Mouse (Mus musculus): ENCODE results near the gene Gm19668.
"Not testable (repeated sequence)": the region's sequence is repeated elsewhere in the genome, so short reads cannot be mapped to it uniquely, and the experiment has no call there.

Gm19668 gene

DNA sequence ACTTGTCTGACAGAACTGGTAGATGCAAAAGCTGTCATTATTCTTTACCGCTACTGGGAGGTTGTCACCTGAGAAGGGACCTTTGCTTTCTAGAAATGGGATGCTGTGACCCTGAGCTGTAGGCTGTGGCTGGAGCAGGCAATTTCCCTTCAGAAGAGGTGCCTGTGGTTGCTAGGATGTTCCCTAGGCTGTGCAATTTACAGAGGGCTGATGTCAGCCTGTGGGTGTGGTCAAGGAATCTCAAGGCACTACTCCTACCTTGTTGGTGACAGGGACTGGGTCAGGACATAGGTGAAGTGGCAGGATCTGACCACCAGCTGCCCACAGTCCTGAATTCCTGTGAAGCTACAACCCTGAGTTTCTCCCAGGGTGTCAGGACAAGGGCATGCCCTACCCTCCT, 29.2 kb downstream of the Gm19668 start:
- no peak for DNase-seq (ENCODE audit: low read depth)

GRCm38 (mm10) chr10:77759582-77759981, 39.4 kb downstream of the Gm19668 start, which contains the start of gene Gm3233:
Gene Gm3233 (minus strand): TSS chr10:77759682.
- not testable (repeated sequence) for DNase-seq (ENCODE audit: low read depth)

DNA sequence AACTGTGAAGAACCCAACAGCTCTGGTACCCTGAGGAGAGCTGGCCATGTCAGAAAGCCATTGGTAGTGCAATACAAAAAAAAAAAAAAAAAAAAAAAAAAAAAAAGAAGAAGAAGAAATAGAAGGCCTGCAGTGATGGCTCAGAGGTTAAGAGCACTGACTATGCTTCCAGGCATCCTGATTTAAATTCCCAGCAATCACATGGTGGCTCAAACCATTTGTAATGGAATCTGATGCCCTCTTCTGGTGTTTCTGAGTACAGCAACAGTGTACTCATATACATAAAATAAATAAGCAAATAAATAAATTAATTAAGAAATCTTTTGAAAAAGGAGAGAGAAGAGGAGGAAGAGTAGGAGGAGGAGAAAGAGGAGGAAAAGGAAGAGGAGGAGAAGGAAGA, 45.5 kb downstream of the Gm19668 start:
- peak; percentile 13 for DNase-seq (ENCODE audit: low read depth)

- DNase-seq (ENCODE audit: low read depth) = peak; percentile 32
These were observed 46.6 kb downstream of the Gm19668 start for GRCm38 (mm10) chr10:77752312-77752711.

DNA sequence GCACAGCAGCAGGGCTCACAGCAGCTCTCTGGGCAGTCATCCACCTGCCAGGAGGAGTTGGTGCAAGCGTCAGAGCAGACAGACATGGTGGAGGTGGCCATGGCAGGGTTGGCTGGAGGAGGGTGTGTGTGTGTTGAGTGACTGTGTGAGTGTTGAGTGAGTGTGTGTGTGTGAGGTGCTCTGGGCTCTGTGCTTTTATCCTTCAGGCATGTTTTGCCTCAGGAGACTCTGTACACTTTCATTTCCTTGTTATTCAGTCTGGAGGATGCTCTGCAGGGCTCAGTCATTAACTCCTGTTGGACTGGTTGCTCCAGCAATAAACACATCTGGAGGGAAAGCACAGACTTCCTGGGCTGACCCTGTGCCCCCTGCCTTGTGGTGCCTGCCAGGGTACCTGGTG, 47.7 kb downstream of the Gm19668 start, which contains the start of gene Gm9736:
Gene Gm9736 (minus strand): TSS at position 101 of the 400 bp plus-strand sequence.
- DNase-seq (ENCODE audit: low read depth) = not testable (repeated sequence)

DNA sequence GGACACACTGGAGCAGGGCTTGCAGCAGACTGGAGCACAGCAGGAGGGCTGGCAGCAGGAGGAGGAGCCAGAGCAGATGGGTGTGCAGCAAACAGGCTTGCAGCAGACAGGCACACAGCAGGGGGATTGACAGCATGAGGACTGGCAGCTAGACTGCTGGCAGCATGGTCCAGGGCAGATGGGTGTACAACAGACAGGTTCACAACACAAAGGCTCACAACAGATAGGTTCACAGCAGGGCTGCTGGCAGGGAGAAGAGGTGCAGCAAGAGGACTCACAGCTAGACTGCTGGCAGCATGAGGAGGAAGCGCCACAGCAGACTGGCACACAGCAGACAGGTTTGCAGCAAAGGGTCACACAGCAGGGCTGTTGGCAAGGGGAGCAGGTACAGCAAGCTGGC, 48.2 kb downstream of the Gm19668 start:
- not testable (repeated sequence) for DNase-seq (ENCODE audit: low read depth)
